Mouse (Mus musculus) erythroblast, embryonic 14.5 days (primary cell): Measurements from ENCODE around the gene Rdx. TPM values are rescaled to one million over a fixed set of nuclear protein-coding genes. Genes with fewer than 3 reads are reported as not detected.

Experiments
- H3K27me3 ChIP-seq: 2 replicates; pipeline ENCODE4 v1.6.1; 2012; ENCODE audit warnings: inconsistent platforms; ENCODE audit not compliant: control insufficient read depth
- H3K36me3 ChIP-seq: 2 replicates; pipeline ENCODE4 v1.6.1; 2012; ENCODE audit warnings: mild to moderate bottlenecking, inconsistent platforms; ENCODE audit not compliant: control insufficient read depth
- H3K4me1 ChIP-seq: 2 replicates; pipeline ENCODE4 v1.6.1; 2012; ENCODE audit warnings: inconsistent platforms; ENCODE audit not compliant: control insufficient read depth
- H3K4me3 ChIP-seq: replicated peaks from 2 replicates; pipeline ENCODE3; 2012; ENCODE audit warnings: moderate library complexity, mild to moderate bottlenecking, inconsistent platforms
- H3K9me3 ChIP-seq: 2 replicates; pipeline ENCODE4 v1.6.1; 2012; ENCODE audit warnings: low read length, inconsistent platforms, mixed read lengths; ENCODE audit not compliant: control insufficient read depth
- GATA1 ChIP-seq: IDR thresholded peaks from 2 replicates; pipeline ENCODE4 v1.6.1; 2012; ENCODE audit warnings: low read length, inconsistent platforms, mixed read lengths
- TAL1 ChIP-seq: IDR thresholded peaks from 3 replicates; pipeline ENCODE4 v1.6.1; 2012; ENCODE audit warnings: low read length, inconsistent platforms, mixed read lengths
- polyA plus RNA-seq: library from polyadenylated mRNA; stranded (reverse); fragments of >175 nt; gene quantifications from 2 replicates; pipeline ENCODE4 v1.2.3, GENCODE M21; 2012

The Rdx gene
- polyA plus RNA-seq, 1 experiment: 2.4 TPM

GRCm38 (mm10) chr9:52077692-52078091, 30.7 kb downstream of the Rdx start:
- H3K4me1 ChIP-seq: no peaks in the 10 kb centered on the region
- H3K9me3 ChIP-seq: no peaks in the 10 kb centered on the region
- H3K27me3 ChIP-seq: no peaks in the 10 kb centered on the region
- no peak overlapping the region for H3K4me3 ChIP-seq
- peaks cover 84% of the 10 kb centered on the region for H3K36me3 ChIP-seq
- TF ChIP-seq GATA1 (no peak), TAL1 (no peak)

DNA sequence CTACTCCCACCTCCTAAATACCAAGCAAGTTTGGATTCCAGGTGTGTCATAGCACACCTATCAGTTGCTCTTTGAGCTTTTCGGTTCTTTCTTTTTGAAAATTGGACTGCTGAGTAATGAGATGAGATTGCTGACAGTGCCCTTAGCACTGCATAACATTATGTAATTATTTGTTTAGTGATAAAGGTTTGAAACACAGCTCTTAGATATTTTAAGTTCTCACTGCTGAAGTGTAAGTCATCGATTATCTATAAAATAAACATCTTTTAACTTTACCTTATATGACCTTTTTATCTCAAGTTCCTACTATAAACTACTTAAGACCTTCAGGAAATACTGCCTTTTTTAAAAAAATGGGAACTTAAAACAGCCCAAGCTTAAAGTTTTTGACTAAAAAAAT, 35.0 kb downstream of the Rdx start:
- H3K4me1 ChIP-seq: no peaks in the 10 kb centered on the region
- H3K36me3 ChIP-seq: peaks cover 81% of the 10 kb centered on the region
- TF ChIP-seq TAL1 (no peak), GATA1 (no peak)

DNA sequence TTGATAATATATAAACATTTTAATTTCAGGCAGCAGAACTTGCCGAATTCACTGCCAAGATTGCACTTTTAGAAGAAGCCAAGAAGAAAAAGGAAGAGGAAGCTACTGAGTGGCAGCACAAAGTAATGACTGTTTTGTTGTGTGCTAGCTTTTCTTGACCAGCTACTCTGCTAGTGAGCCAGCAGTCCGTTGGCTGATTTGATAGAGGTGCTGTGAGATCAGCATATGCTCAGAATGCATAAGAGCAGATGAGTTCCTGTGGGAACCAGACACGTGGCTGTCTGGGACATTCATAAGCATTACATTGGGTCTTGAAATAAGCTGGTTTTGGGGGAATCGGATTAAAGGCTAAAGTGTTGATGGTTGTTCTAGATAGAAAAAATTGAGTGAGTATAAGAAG, 35.4 kb downstream of the Rdx start:
- no peaks in the 10 kb centered on the region for H3K27me3 ChIP-seq
- H3K4me1 ChIP-seq: no peaks in the 10 kb centered on the region
- TF ChIP-seq GATA1 (no peak), TAL1 (no peak)
- H3K9me3 ChIP-seq: no peaks in the 10 kb centered on the region
- H3K4me3 ChIP-seq: no peak overlapping the region
- H3K36me3 ChIP-seq: peaks cover 81% of the 10 kb centered on the region

More for the DNA sequence above, 35.0 kb downstream of the Rdx start:
- H3K9me3 ChIP-seq: no peaks in the 10 kb centered on the region
- no peaks in the 10 kb centered on the region for H3K27me3 ChIP-seq
- no peak overlapping the region for H3K4me3 ChIP-seq

GRCm38 (mm10) chr9:52091752-52092151, 44.8 kb downstream of the Rdx start:
- no peak for TF ChIP-seq TAL1
- no peak for TF ChIP-seq GATA1
- Histone ChIP-seq H3K4me1 (peaks cover 2% of the 10 kb centered on the region; the same call in 1 of the 2 replicates), H3K27me3 (no peaks in the 10 kb centered on the region), H3K36me3 (peaks cover 55% of the 10 kb centered on the region), H3K4me3 (no peak overlapping the region), H3K9me3 (no peaks in the 10 kb centered on the region)

GRCm38 (mm10) chr9:52092311-52092710, 45.3 kb downstream of the Rdx start:
- Histone ChIP-seq H3K4me1 (peaks cover 2% of the 10 kb centered on the region; the same call in 1 of the 2 replicates), H3K4me3 (no peak overlapping the region), H3K27me3 (no peaks in the 10 kb centered on the region), H3K36me3 (peaks cover 49% of the 10 kb centered on the region), H3K9me3 (no peaks in the 10 kb centered on the region)
- no peak for TF ChIP-seq GATA1
- TF ChIP-seq TAL1: no peak

GRCm38 (mm10) chr9:52093108-52093507, 46.1 kb downstream of the Rdx start:
- Histone ChIP-seq H3K36me3 (peaks cover 41% of the 10 kb centered on the region), H3K27me3 (no peaks in the 10 kb centered on the region), H3K9me3 (no peaks in the 10 kb centered on the region), H3K4me3 (no peak overlapping the region), H3K4me1 (peaks cover 2% of the 10 kb centered on the region; the same call in 1 of the 2 replicates)
- TF ChIP-seq TAL1 (no peak), GATA1 (no peak)

- no peak for TF ChIP-seq TAL1
- no peak for TF ChIP-seq GATA1
Measured at GRCm38 (mm10) chr9:52094016-52094415, 47.0 kb downstream of the Rdx start.

GRCm38 (mm10) chr9:52094471-52094980, 47.6 kb downstream of the Rdx start:
- TF ChIP-seq GATA1 (no peak), TAL1 (no peak)
- Histone ChIP-seq H3K27me3 (no peaks in the 10 kb centered on the region), H3K9me3 (no peaks in the 10 kb centered on the region), H3K4me1 (peaks cover 3% of the 10 kb centered on the region; the same call in 1 of the 2 replicates), H3K36me3 (peaks cover 29% of the 10 kb centered on the region), H3K4me3 (no peak overlapping the region)

More at GRCm38 (mm10) chr9:52094016-52094415, 47.0 kb downstream of the Rdx start:
- H3K36me3 ChIP-seq: peaks cover 32% of the 10 kb centered on the region
- peaks cover 3% of the 10 kb centered on the region; the same call in 1 of the 2 replicates for H3K4me1 ChIP-seq
- H3K9me3 ChIP-seq: no peaks in the 10 kb centered on the region
- H3K4me3 ChIP-seq: no peak overlapping the region
- H3K27me3 ChIP-seq: no peaks in the 10 kb centered on the region

GRCm38 (mm10) chr9:52095666-52096065, 48.7 kb downstream of the Rdx start:
- H3K4me3 ChIP-seq: no peak overlapping the region
- H3K4me1 ChIP-seq: peaks cover 3% of the 10 kb centered on the region; the same call in 1 of the 2 replicates
- TF ChIP-seq GATA1: no peak
- TF ChIP-seq TAL1: no peak
- H3K27me3 ChIP-seq: no peaks in the 10 kb centered on the region
- H3K9me3 ChIP-seq: no peaks in the 10 kb centered on the region
- H3K36me3 ChIP-seq: peaks cover 22% of the 10 kb centered on the region

GRCm38 (mm10) chr9:52097386-52097785, 50.4 kb downstream of the Rdx start:
- TF ChIP-seq GATA1 (no peak), TAL1 (no peak)
- Histone ChIP-seq H3K4me3 (no peak overlapping the region), H3K27me3 (no peaks in the 10 kb centered on the region), H3K36me3 (peaks cover 10% of the 10 kb centered on the region), H3K4me1 (peaks cover 3% of the 10 kb centered on the region; the same call in 1 of the 2 replicates), H3K9me3 (no peaks in the 10 kb centered on the region)
